Mouse (Mus musculus) megakaryocyte, embryonic 14.5 days (primary cell): ENCODE data around the gene Gm26920.

ENCODE experiments used
- FLI1 ChIP-seq: IDR thresholded peaks from 2 replicates; pipeline ENCODE4 v1.6.1; 2012; ENCODE audit warnings: low read length, inconsistent platforms, mixed read lengths
- GATA1 ChIP-seq: IDR thresholded peaks from 3 replicates; pipeline ENCODE4 v1.6.1; 2012; ENCODE audit warnings: mixed read lengths, low read length, inconsistent platforms, borderline replicate concordance

GRCm38 (mm10) chr7:30019543-30019942, 70.7 kb downstream of the Gm26920 start:
- TF ChIP-seq FLI1 (no peak), GATA1 (no peak)
